Mouse (Mus musculus) G1E-ER4 (cell line): ENCODE measurements around the gene Olfr952. TPM values are rescaled to one million over a fixed set of nuclear protein-coding genes. Genes with fewer than 3 reads are reported as not detected.

ENCODE experiments used
- GATA1 ChIP-seq: IDR thresholded peaks from one replicate; pipeline ENCODE4 v1.8.0; 2012; ENCODE audit warnings: low read length, inconsistent platforms
- polyA plus RNA-seq: library from polyadenylated mRNA; stranded (reverse); fragments of >175 nt; gene quantifications from 2 replicates; pipeline ENCODE4 v1.2.3, GENCODE M21; 2012

The Olfr952 gene
- polyA plus RNA-seq, result not detected in 2 replicates

- no peak for TF ChIP-seq GATA1
These were observed at the start of gene Olfr952 for GRCm38 (mm10) chr9:39427048-39427447. Gene Olfr952, minus strand, starts transcription at chr9:39427148.

- TF ChIP-seq GATA1, result no peak
These were observed 44.9 kb upstream of the Olfr952 start, which contains the start of gene Olfr955 for GRCm38 (mm10) chr9:39471844-39472243. Gene Olfr955, minus strand, starts transcription at chr9:39471944.

- TF ChIP-seq GATA1, result no peak
These were observed 29.5 kb upstream of the Olfr952 start, which contains the start of gene Olfr954 for GRCm38 (mm10) chr9:39456401-39456800. Gene Olfr954, plus strand, starts transcription at chr9:39456701.

- no peak for TF ChIP-seq GATA1
These were observed 39.8 kb downstream of the Olfr952 start, which contains the start of gene Olfr951 for GRCm38 (mm10) chr9:39387110-39387509. Gene Olfr951, plus strand, starts transcription at chr9:39387410.

Other genes with a start within 250 kb of the Olfr952 start
- not detected in 2 replicates for gene Olfr944, start 225.2 kb downstream of the Olfr952 start, polyA plus RNA-seq
- not detected in 2 replicates for gene Olfr1537, start 177.2 kb downstream of the Olfr952 start, polyA plus RNA-seq
- not detected in 2 replicates for gene Olfr945, start 150.3 kb downstream of the Olfr952 start, polyA plus RNA-seq
- not detected in 2 replicates for gene Olfr948, start 101.1 kb downstream of the Olfr952 start, polyA plus RNA-seq
- not detected in 2 replicates for gene Olfr951, start 39.7 kb downstream of the Olfr952 start, polyA plus RNA-seq
- gene Olfr954, start 29.6 kb upstream of the Olfr952 start, polyA plus RNA-seq, result not detected in 2 replicates
- not detected in 2 replicates for gene Olfr955, start 44.8 kb upstream of the Olfr952 start, polyA plus RNA-seq
- not detected in 2 replicates for gene Olfr44, start 66.8 kb upstream of the Olfr952 start, polyA plus RNA-seq
- not detected in 2 replicates for gene Olfr957, start 88.7 kb upstream of the Olfr952 start, polyA plus RNA-seq
- not detected in 2 replicates for gene Olfr958, start 126.9 kb upstream of the Olfr952 start, polyA plus RNA-seq
- not detected in 2 replicates for gene Olfr959, start 148.4 kb upstream of the Olfr952 start, polyA plus RNA-seq
- gene AW551984, start 177.3 kb upstream of the Olfr952 start, polyA plus RNA-seq, result not detected in 2 replicates
- gene Olfr148, start 183.5 kb upstream of the Olfr952 start, polyA plus RNA-seq, result not detected in 2 replicates
- gene Olfr960, start 194.2 kb upstream of the Olfr952 start, polyA plus RNA-seq, result not detected in 2 replicates
- not detected in 2 replicates for gene Olfr961, start 217.9 kb upstream of the Olfr952 start, polyA plus RNA-seq
- gene Olfr963, start 240.1 kb upstream of the Olfr952 start, polyA plus RNA-seq, result not detected in 2 replicates